Mouse (Mus musculus) hindbrain, embryonic 14.5 days (tissue): ENCODE measurements around the gene Casp3. TPM values are rescaled to one million over a fixed set of nuclear protein-coding genes. Genes with fewer than 3 reads are reported as not detected.

Source experiments
- ATAC-seq: fragments of 200-750 bp; cut with Nextera tagmentation; 2 replicates; pipeline ENCODE4 v1.8.0; 2017; ENCODE audit warnings: moderate number of reproducible peaks, mild to moderate bottlenecking, moderate TSS enrichment, moderate library complexity; ENCODE audit not compliant: low FRiP score
- DNase-seq: peaks from one replicate; pipeline ENCODE4 v3.0.0-alpha.2; 2015; ENCODE audit warnings: low spot score
- H3K27ac ChIP-seq: fragments of 300-500 bp; sonication (generic); 2 replicates; pipeline ENCODE4 v1.5.1; 2014; ENCODE audit warnings: mild to moderate bottlenecking, moderate library complexity
- H3K27me3 ChIP-seq: fragments of 300-500 bp; sonication (generic); 2 replicates; pipeline ENCODE4 v1.6.1; 2014; ENCODE audit warnings: mild to moderate bottlenecking, low read length, mixed read lengths; ENCODE audit not compliant: control insufficient read depth, insufficient read depth
- H3K36me3 ChIP-seq: fragments of 300-500 bp; sonication (generic); replicated peaks from 2 replicates; pipeline ENCODE4 v1.6.1; 2014; ENCODE audit not compliant: control insufficient read depth, insufficient read depth
- H3K4me1 ChIP-seq: fragments of 300-500 bp; sonication (generic); replicated peaks from 2 replicates; pipeline ENCODE4 v1.6.1; 2014; ENCODE audit warnings: antibody characterized with exemption, low read length, mixed read lengths; ENCODE audit not compliant: control insufficient read depth, insufficient read depth
- H3K4me2 ChIP-seq: fragments of 300-500 bp; sonication (generic); replicated peaks from 2 replicates; pipeline ENCODE4 v1.6.1; 2014; ENCODE audit warnings: mild to moderate bottlenecking, moderate library complexity
- H3K4me3 ChIP-seq: fragments of 300-500 bp; sonication (generic); replicated peaks from 2 replicates; pipeline ENCODE4 v1.5.1; 2014; ENCODE audit warnings: mild to moderate bottlenecking, low read length
- H3K9ac ChIP-seq: fragments of 300-500 bp; sonication (generic); 2 replicates; pipeline ENCODE4 v1.6.1; 2014
- H3K9me3 ChIP-seq: fragments of 300-500 bp; sonication (generic); 2 replicates; pipeline ENCODE4 v1.6.1; 2016; ENCODE audit warnings: low read length; ENCODE audit not compliant: control insufficient read depth
- WGBS: fragments of 180-500 bp; shearing (Covaris S2); extraction: QIAGEN DNeasy Blood & Tissue Kit; methylation state at CpG from one replicate; pipeline ENCODE4 v1.1.7; 2014; 5-methylcytosine and 5-hydroxymethylcytosine counted together
- polyA plus RNA-seq: library from polyadenylated mRNA; unstranded; fragments of >200 nt; fragmentation: Nextera tagmentation; extraction: Ambion mirVana; gene quantifications from 2 replicates; pipeline ENCODE4 v1.2.1, GENCODE M21; 2014

The Casp3 gene
- polyA plus RNA-seq, 1 experiment from 2014 or later, result 178 TPM

DNA sequence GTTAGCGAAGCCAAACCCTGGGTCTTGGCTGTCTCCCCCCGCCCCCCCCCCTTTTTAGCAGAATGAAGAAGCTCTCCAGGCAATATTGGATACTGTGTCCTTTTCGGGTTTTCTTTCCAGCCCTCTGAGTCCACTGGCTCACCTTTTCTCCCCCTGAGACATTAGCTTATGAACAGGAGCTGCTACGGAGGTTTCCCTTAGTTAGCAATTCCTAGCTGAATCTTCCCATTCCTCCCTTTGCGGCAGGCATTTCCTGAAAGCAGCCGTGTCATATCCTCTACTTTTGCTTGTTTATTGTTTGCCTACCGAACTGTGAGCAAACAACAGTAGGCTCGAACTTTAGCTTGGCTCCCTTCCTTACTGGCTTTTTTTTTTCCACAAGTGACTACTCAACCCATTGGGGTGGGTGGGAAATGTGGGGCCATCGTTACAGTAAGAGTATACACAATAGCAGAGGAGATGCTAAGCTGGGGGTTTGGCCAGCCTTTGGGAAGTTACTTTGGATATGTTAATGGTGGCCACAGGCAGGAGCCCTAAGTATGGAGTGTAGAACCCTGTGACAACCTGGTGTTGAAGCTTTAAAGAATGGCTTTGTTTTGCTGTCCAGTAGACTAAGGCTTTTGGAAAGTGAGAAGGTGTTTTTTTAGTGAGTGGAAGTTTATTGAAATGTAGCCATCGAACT is 1.7 kb downstream of the Casp3 start:
- Histone ChIP-seq H3K4me3 (peak overlapping the region; percentile 51), H3K36me3 (no peaks in the 10 kb centered on the region), H3K4me2 (peak overlapping the region; percentile 86), H3K9me3 (no peaks in the 10 kb centered on the region), H3K27ac (peak overlapping the region; percentile 93; the same call in 1 of the 2 replicates), H3K27me3 (no peaks in the 10 kb centered on the region), H3K9ac (peak overlapping the region; percentile 74), H3K4me1 (peaks cover 26% of the 10 kb centered on the region)
- ATAC-seq (no peak), DNase-seq (no peak)
- WGBS, result 2% methylated on average over 10 of the region's 10 CpGs

DNA sequence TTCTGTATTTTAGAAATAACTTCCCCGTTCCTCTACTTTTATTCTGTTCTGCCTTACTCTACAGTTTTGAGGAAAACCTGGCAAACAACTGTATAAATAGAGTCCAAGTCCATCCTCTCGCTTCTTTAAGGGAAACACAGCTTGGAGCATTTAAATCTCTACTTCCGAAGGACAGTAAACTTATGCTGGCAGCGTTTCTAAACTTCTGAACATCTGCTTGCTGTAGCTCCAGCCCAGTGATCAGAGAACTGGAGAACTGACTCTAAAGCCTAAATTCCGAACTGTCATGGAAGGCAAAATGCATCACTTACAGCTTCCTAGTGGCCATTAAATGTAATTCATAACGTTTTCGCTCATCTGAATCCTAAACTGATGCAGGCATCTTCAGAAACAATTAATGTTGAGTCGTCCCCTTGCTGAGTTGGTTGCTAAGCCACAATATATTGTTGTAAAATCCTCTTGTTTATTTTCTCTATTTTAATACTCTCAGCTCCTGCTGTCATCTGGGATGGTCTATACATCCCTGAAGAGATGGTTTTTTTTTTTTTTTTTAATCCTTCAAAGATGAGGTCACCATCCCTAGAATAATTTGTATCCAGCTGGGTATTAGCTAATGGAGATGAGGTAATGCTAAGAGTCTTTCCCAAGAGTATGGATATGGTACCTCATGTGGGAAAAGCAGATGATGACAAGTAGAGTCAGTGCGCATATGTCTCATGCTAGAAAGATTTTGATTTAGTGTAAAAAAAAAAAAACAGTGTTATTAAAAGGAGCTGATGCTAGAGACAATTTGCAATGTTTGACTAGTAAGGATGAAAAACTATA is 5.6 kb downstream of the Casp3 start:
- no peak overlapping the region for H3K4me2 ChIP-seq
- DNase-seq (no peak), ATAC-seq (no peak)
- H3K27ac ChIP-seq, result no peak overlapping the region
- H3K4me1 ChIP-seq, result peaks cover 20% of the 10 kb centered on the region
- H3K4me3 ChIP-seq, result no peak overlapping the region
- no peaks in the 10 kb centered on the region for H3K9me3 ChIP-seq
- H3K9ac ChIP-seq, result no peak overlapping the region
- H3K36me3 ChIP-seq, result no peaks in the 10 kb centered on the region
- WGBS, result 81% methylated on average over 9 of the region's 9 CpGs
- H3K27me3 ChIP-seq, result no peaks in the 10 kb centered on the region

GRCm38 (mm10) chr8:46625166-46625565 is 8.1 kb downstream of the Casp3 start:
- Histone ChIP-seq H3K36me3 (peaks cover 8% of the 10 kb centered on the region), H3K27me3 (no peaks in the 10 kb centered on the region), H3K9me3 (no peaks in the 10 kb centered on the region), H3K4me1 (no peaks in the 10 kb centered on the region; the same call in 1 of the 2 replicates), H3K27ac (no peak overlapping the region), H3K4me3 (no peak overlapping the region), H3K4me2 (no peak overlapping the region), H3K9ac (no peak overlapping the region)
- WGBS, result 74% methylated on average over 1 of the region's 1 CpGs
- ATAC-seq (no peak), DNase-seq (no peak)

DNA sequence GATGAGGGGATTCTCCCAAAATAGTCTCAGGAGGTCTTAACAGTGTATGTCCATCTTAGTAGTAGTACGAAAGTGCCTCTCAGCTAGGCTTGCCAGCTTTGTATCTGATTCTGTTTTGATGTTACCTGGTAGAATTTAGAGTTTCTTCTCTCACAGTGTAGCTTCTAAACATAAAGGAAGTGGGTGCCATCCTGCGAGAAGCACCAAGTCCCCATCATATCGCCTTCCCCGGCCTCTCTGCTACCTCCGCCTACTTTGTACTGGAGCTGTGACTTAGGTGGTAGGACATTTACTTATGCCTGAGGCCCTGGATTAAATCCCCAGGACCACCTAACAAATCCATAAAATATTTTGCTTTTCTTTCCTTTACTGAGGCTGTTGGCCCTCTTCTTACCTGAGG is 9.6 kb downstream of the Casp3 start:
- DNase-seq (no peak), ATAC-seq (no peak)
- no peaks in the 10 kb centered on the region for H3K27me3 ChIP-seq
- no peak overlapping the region for H3K4me2 ChIP-seq
- no peak overlapping the region for H3K9ac ChIP-seq
- no peaks in the 10 kb centered on the region; the same call in 1 of the 2 replicates for H3K4me1 ChIP-seq
- no peaks in the 10 kb centered on the region for H3K9me3 ChIP-seq
- no peak overlapping the region for H3K4me3 ChIP-seq
- WGBS, result 95% methylated on average over 5 of the region's 5 CpGs
- H3K36me3 ChIP-seq, result peaks cover 22% of the 10 kb centered on the region
- H3K27ac ChIP-seq, result no peak overlapping the region

DNA sequence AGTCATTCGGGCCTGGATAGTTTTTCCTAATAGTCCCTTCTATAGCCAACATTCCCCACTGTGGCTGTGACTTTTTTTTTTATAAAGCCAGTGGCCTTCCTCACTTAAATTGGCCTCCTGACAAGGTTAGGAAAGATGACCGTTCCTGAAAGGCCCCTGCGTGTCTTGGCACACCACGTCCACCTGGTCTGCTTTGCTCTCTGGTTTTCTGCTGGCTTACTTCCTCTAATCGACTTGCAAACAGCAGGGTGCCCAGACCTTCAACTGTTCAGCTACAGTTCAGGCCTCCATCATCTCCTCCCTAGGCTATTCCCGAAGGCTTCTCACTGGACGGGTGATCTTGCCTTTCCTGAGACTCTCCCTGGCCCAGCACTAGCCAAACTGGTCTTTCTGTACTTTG is 10.8 kb downstream of the Casp3 start:
- H3K27ac ChIP-seq, result no peak overlapping the region

DNA sequence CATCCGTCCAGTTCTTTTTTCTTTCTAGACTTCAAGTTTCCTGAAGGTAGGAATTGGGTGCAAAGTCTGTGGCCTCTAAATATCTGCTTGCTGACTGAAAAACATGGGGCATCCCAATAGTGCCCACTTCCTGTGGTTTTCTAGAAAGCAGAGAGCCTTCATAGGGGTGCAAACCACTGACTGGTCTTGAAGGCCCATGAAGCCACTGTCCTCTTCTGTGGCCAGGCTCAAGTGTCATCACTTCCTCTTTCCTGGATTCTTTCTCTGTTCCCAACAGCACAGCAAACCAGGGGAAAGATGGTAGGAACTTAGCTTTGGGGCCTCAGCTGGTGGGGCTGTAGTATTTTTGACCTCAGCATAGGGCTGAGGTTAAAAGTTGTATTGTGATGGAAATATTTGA is 11.6 kb downstream of the Casp3 start:
- WGBS, result 100% methylated on average over 1 of the region's 1 CpGs
- Histone ChIP-seq H3K4me2 (no peak overlapping the region), H3K9me3 (no peaks in the 10 kb centered on the region), H3K27me3 (no peaks in the 10 kb centered on the region), H3K9ac (no peak overlapping the region), H3K4me3 (no peak overlapping the region), H3K27ac (no peak overlapping the region), H3K36me3 (peaks cover 40% of the 10 kb centered on the region), H3K4me1 (no peaks in the 10 kb centered on the region; the same call in 1 of the 2 replicates)
- ATAC-seq, result no peak
- no peak for DNase-seq

More for the DNA sequence above, 10.8 kb downstream of the Casp3 start:
- H3K4me3 ChIP-seq, result no peak overlapping the region
- H3K9me3 ChIP-seq, result no peaks in the 10 kb centered on the region
- 73% methylated on average over 7 of the region's 7 CpGs for whole genome bisulfite sequencing
- ATAC-seq (no peak), DNase-seq (no peak)
- no peak overlapping the region for H3K9ac ChIP-seq
- H3K4me2 ChIP-seq, result no peak overlapping the region
- H3K4me1 ChIP-seq, result no peaks in the 10 kb centered on the region; the same call in 1 of the 2 replicates
- peaks cover 33% of the 10 kb centered on the region for H3K36me3 ChIP-seq
- H3K27me3 ChIP-seq, result no peaks in the 10 kb centered on the region

GRCm38 (mm10) chr8:46630422-46630821 is 13.3 kb downstream of the Casp3 start:
- H3K4me2 ChIP-seq, result no peak overlapping the region
- H3K9ac ChIP-seq, result no peak overlapping the region
- H3K4me3 ChIP-seq, result no peak overlapping the region
- no peak for DNase-seq
- no peaks in the 10 kb centered on the region for H3K9me3 ChIP-seq
- no peaks in the 10 kb centered on the region; the same call in 1 of the 2 replicates for H3K4me1 ChIP-seq
- no peaks in the 10 kb centered on the region for H3K27me3 ChIP-seq
- H3K27ac ChIP-seq, result no peak overlapping the region
- WGBS, result 99% methylated on average over 3 of the region's 3 CpGs
- peaks cover 58% of the 10 kb centered on the region for H3K36me3 ChIP-seq
- no peak for ATAC-seq

GRCm38 (mm10) chr8:46630932-46631331 is 13.8 kb downstream of the Casp3 start:
- no peak overlapping the region for H3K27ac ChIP-seq
- ATAC-seq (no peak), DNase-seq (no peak)
- no peak overlapping the region for H3K4me3 ChIP-seq
- H3K36me3 ChIP-seq, result peaks cover 63% of the 10 kb centered on the region
- no peaks in the 10 kb centered on the region; the same call in 1 of the 2 replicates for H3K4me1 ChIP-seq
- H3K4me2 ChIP-seq, result no peak overlapping the region
- H3K27me3 ChIP-seq, result no peaks in the 10 kb centered on the region
- no peak overlapping the region for H3K9ac ChIP-seq
- H3K9me3 ChIP-seq, result no peaks in the 10 kb centered on the region
- WGBS, result 94% methylated on average over 4 of the region's 4 CpGs

- ATAC-seq (peak; percentile 84; the same call in 1 of the 2 replicates), DNase-seq (peak; percentile 56)
- no peak overlapping the region for H3K4me3 ChIP-seq
- WGBS, result 60% methylated on average over 6 of the region's 6 CpGs
- H3K4me2 ChIP-seq, result no peak overlapping the region; the same call in 1 of the 2 replicates
- peaks cover 67% of the 10 kb centered on the region for H3K36me3 ChIP-seq
- no peak overlapping the region for H3K9ac ChIP-seq
- no peaks in the 10 kb centered on the region for H3K9me3 ChIP-seq
- 0 out of 2 replicates have a peak, but pooled peaks cover 4% of the 10 kb centered on the region for H3K4me1 ChIP-seq
- H3K27ac ChIP-seq, result no peak overlapping the region
- no peaks in the 10 kb centered on the region for H3K27me3 ChIP-seq
Measured at GRCm38 (mm10) chr8:46639010-46639571, 22.0 kb downstream of the Casp3 start.
